Comparison of ENCODE assay signal across 17 mouse cellular contexts in the genomic region with DNA sequence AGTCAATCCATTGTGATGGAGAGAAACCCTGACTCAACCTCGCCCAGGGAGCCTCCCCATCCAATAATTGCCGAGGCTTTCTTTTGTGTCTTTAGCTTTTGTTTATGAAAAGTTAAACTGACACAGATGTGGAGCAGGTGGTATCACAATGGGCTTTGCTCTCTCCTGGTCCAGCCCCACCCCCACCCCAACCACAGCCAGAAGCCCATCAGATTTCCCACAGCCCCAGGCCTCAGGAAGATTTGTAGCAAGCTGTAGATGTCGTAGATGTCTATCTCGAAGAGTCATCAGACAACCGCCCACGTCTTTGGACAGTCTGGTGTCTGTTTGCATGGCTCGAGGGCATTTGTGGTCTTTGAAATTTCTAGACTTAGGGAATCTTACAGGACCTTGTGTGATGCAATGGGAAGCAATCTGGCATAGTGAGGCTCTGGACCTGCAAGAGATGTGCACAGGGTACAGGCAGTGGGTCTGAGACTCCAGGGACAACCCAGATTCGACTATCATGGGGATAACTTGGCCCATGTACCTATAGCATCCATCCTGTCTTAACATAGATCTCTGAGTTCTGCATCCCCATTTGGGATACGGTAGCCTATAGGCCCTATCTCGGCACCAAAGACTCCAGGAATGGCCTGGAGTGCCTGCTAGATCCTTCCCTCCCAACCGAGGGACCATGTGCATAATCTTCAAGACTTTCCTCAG. TPM values are rescaled to one million over a fixed set of nuclear protein-coding genes. Genes with fewer than 3 reads are reported as not detected.
DNase-seq lines count a peak whose midpoint lies in the region; ATAC-seq and TF ChIP-seq lines count a peak whose summit lies in the region.
"Had no signal": no experiment of that assay in that cellular context is flagged by ENCODE, and none has a peak within 500 bp of the region (broad histone marks: within the 10 kb centered on the region; RNA-seq: fewer than 3 reads in every experiment).

No protein-coding gene starts in this region.

- WGBS in intestine, embryonic 14.5 days: 83% methylated on average over 11 of the region's 11 CpGs
- 77% methylated on average over 11 of the region's 11 CpGs for whole genome bisulfite sequencing in intestine, embryonic 16.5 days
- 72% methylated on average over 11 of the region's 11 CpGs for WGBS in embryonic facial prominence, embryonic 14.5 days

- H3K27me3 ChIP-seq in intestine, embryonic 14.5 days (replicated peaks; ENCODE audit: control insufficient read depth, insufficient read depth, low read length): no peaks in the 10 kb centered on the region
- no peaks in the 10 kb centered on the region for H3K27me3 ChIP-seq in intestine, embryonic 16.5 days (replicated peaks; ENCODE audit: control insufficient read depth, insufficient read depth, low read length)
- H3K27me3 ChIP-seq in embryonic facial prominence, embryonic 14.5 days (replicated peaks; ENCODE audit: control insufficient read depth, insufficient read depth, low read length): no peaks in the 10 kb centered on the region
- H3K27me3 ChIP-seq: heart, embryonic 15.5 days; kidney, embryonic 15.5 days had no signal

- intact Hi-C loops in gastrocnemius, postnatal 14 days (cut with DNase I; ENCODE audit: low total_unique reads): loop anchor here (10.0 kb wide), 1 partner anchor 177 kb away; no protein-coding TSS in a partner anchor

- DNase-seq in intestine, embryonic 14.5 days (ENCODE audit: low spot score): peak; percentile 28
- peak; percentile 2 to 9 for DNase-seq in spleen, postnatal 10 days (ENCODE audit: low spot score in 2 of 2)
- DNase-seq in spleen, adult 12 weeks (ENCODE audit: low spot score): no peak
- no peak for DNase-seq in ES-E14 (ENCODE audit: low read depth, low spot score)
- peak; percentile 57 for DNase-seq in embryonic facial prominence, embryonic 14.5 days (ENCODE audit: low spot score)
- DNase-seq in gastrocnemius, postnatal 14 days: no peak
- no peak for DNase-seq in retina, postnatal 1 day
- DNase-seq: cerebellum, adult 11 months; midbrain, embryonic 14.5 days; right cerebral cortex, postnatal 14 days; thymus, postnatal 36 days had no signal

- no peak overlapping the region for H3K9ac ChIP-seq in intestine, embryonic 14.5 days (ENCODE audit: low read length)
- no peak overlapping the region for H3K9ac ChIP-seq in intestine, embryonic 16.5 days (ENCODE audit: low read depth, low read length)
- H3K9ac ChIP-seq in ES-E14 (ENCODE audit: insufficient read depth, low read depth, low read length, poor library complexity, severe bottlenecking): no peak overlapping the region
- H3K9ac ChIP-seq in embryonic facial prominence, embryonic 14.5 days (ENCODE audit: low read depth, low read length): no peak overlapping the region
- H3K9ac ChIP-seq: heart, embryonic 15.5 days; kidney, embryonic 15.5 days had no signal

- H3K4me3 ChIP-seq in intestine, embryonic 14.5 days (ENCODE audit: low read depth, low read length): no peak overlapping the region
- H3K4me3 ChIP-seq in intestine, embryonic 16.5 days (ENCODE audit: low read length): no peak overlapping the region
- no peak overlapping the region for H3K4me3 ChIP-seq in ES-E14 (ENCODE audit: insufficient read depth in 1 of 2, low read depth in 1 of 2, low read length in 2 of 2, poor library complexity in 1 of 2, severe bottlenecking in 1 of 2)
- H3K4me3 ChIP-seq in embryonic facial prominence, embryonic 14.5 days (ENCODE audit: low read depth, low read length): no peak overlapping the region
- H3K4me3 ChIP-seq: erythroblast, embryonic 14.5 days; heart, embryonic 15.5 days; kidney, embryonic 15.5 days had no signal

- H3K9me3 ChIP-seq in intestine, embryonic 14.5 days (ENCODE audit: control insufficient read depth, low read length): no peaks in the 10 kb centered on the region
- no peaks in the 10 kb centered on the region for H3K9me3 ChIP-seq in intestine, embryonic 16.5 days (ENCODE audit: control insufficient read depth, low read length)
- H3K9me3 ChIP-seq in ES-E14 (ENCODE audit: control insufficient read depth, insufficient read depth, low read depth, low read length): no peaks in the 10 kb centered on the region
- no peaks in the 10 kb centered on the region for H3K9me3 ChIP-seq in embryonic facial prominence, embryonic 14.5 days (ENCODE audit: control insufficient read depth, low read length)
- H3K9me3 ChIP-seq: heart, embryonic 15.5 days; kidney, embryonic 15.5 days had no signal

- in situ Hi-C loops in ES-E14 (cut with MboI; ENCODE audit: low sequenced_read_pairs in 2 of 2, unreplicated experiment in 2 of 2): loop anchor here in 1 of 2 experiments (5.0 to 10.0 kb wide), 2 partner anchors 47 to 214 kb away; no protein-coding TSS in a partner anchor

- H3K36me3 ChIP-seq in intestine, embryonic 14.5 days (ENCODE audit: control insufficient read depth, insufficient read depth, low read length): no peaks in the 10 kb centered on the region
- no peaks in the 10 kb centered on the region for H3K36me3 ChIP-seq in intestine, embryonic 16.5 days (ENCODE audit: control insufficient read depth, insufficient read depth, low read length)
- H3K36me3 ChIP-seq in ES-E14 (ENCODE audit: control insufficient read depth, insufficient read depth, low read length, poor library complexity, severe bottlenecking): no peaks in the 10 kb centered on the region
- no peaks in the 10 kb centered on the region for H3K36me3 ChIP-seq in embryonic facial prominence, embryonic 14.5 days (ENCODE audit: control insufficient read depth, insufficient read depth, low read length)
- H3K36me3 ChIP-seq: heart, embryonic 15.5 days; kidney, embryonic 15.5 days had no signal

- H3K4me2 ChIP-seq in intestine, embryonic 14.5 days (ENCODE audit: low read length): no peak overlapping the region
- H3K4me2 ChIP-seq in intestine, embryonic 16.5 days (ENCODE audit: low read depth, low read length): no peak overlapping the region
- H3K4me2 ChIP-seq in embryonic facial prominence, embryonic 14.5 days (ENCODE audit: low read depth, low read length): no peak overlapping the region
- H3K4me2 ChIP-seq: heart, embryonic 15.5 days; kidney, embryonic 15.5 days had no signal

- no peak for ATAC-seq in intestine, embryonic 14.5 days (replicated peaks; ENCODE audit: low FRiP score, low TSS enrichment, low read depth)
- no peak for ATAC-seq in intestine, embryonic 16.5 days
- 0 out of 2 replicates have a peak, but pooled peaks have one; percentile 5 for ATAC-seq in embryonic facial prominence, embryonic 14.5 days (ENCODE audit: low read depth)
- ATAC-seq: activated CD4-positive, CD25-positive, alpha-beta regulatory T cell, adult 4 months; hindbrain, embryonic 16.5 days had no signal

- H3K27ac ChIP-seq in intestine, embryonic 14.5 days (ENCODE audit: low read depth): no peak overlapping the region
- no peak overlapping the region for H3K27ac ChIP-seq in intestine, embryonic 16.5 days (ENCODE audit: low read length)
- peak overlapping the region; percentile 97 for H3K27ac ChIP-seq in ES-E14 (ENCODE audit: insufficient read depth, low read depth, low read length, poor library complexity, severe bottlenecking)
- H3K27ac ChIP-seq in embryonic facial prominence, embryonic 14.5 days (replicated peaks; ENCODE audit: low read depth, low read length): 0 out of 2 replicates have a peak overlapping the region, but pooled peaks have one; percentile 69

- H3K4me1 ChIP-seq in intestine, embryonic 14.5 days (replicated peaks; ENCODE audit: control insufficient read depth, insufficient read depth, low read length): peaks cover 3% of the 10 kb centered on the region
- peaks cover 10% of the 10 kb centered on the region for H3K4me1 ChIP-seq in intestine, embryonic 16.5 days (ENCODE audit: control insufficient read depth, insufficient read depth, low read length)
- H3K4me1 ChIP-seq in ES-E14 (ENCODE audit: control insufficient read depth in 2 of 2, insufficient read depth in 2 of 2, low read length in 2 of 2, poor library complexity in 1 of 2): peaks cover 36 to 57% of the 10 kb centered on the region in 2 experiments
- H3K4me1 ChIP-seq in embryonic facial prominence, embryonic 14.5 days (ENCODE audit: control insufficient read depth, insufficient read depth, low read length): peaks cover 32% of the 10 kb centered on the region

TF ChIP-seq in ES-E14, 5 proteins besides CTCF, POLR2A, EP300 and RAD21:
- no peak for TF ChIP-seq HCFC1 (IDR thresholded peaks at IDR 0.05; ENCODE audit: borderline replicate concordance, insufficient read depth, low read length)
- TF ChIP-seq CHD2 (IDR thresholded peaks at IDR 0.05; ENCODE audit: low read depth, low read length): no peak

RNA-seq across cellular contexts. Expression of a gene that starts 6.8 kb away (rescaled TPM):
- 8.3 and 8.5 TPM in 2 replicates for polyA plus RNA-seq in intestine, embryonic 14.5 days (2014; fragmentation: Nextera tagmentation; extraction: Ambion mirVana)
- 3.7 and 4.3 TPM in 2 replicates for polyA plus RNA-seq in intestine, embryonic 16.5 days (2015; fragmentation: Nextera tagmentation; extraction: Ambion mirVana)
- 46.3 and 51.0 TPM in 2 replicates for total RNA-seq in ES-E14 (2012; rRNA removed)
- polyA plus RNA-seq in embryonic facial prominence, embryonic 14.5 days (2014; fragmentation: Nextera tagmentation; extraction: Ambion mirVana): 10.1 and 11.5 TPM in 2 replicates
- total RNA-seq in gastrocnemius, postnatal 14 days (2021): 10 to 100 TPM; 17.8 to 23.1 TPM

Comparison
In these comparisons a context has a peak if more than half of its experiments do, and no peak if none do; other contexts are left out.
1. DNase-seq: peak in intestine, embryonic 14.5 days (single experiment), spleen, postnatal 10 days (2 of 2) and embryonic facial prominence, embryonic 14.5 days (single experiment); none in spleen, adult 12 weeks (single experiment), ES-E14 (single experiment), gastrocnemius, postnatal 14 days (single experiment) and retina, postnatal 1 day (single experiment).
2. H3K27ac ChIP-seq: peak in ES-E14 (single experiment) and embryonic facial prominence, embryonic 14.5 days (single experiment); none in intestine, embryonic 14.5 days (single experiment) and intestine, embryonic 16.5 days (single experiment).